In genomic region chr10:75026491-75026890, GRCm38 (mm10) we compare ENCODE assay signal across 20 mouse cellular contexts. TPM values are rescaled to one million over a fixed set of nuclear protein-coding genes. Genes with fewer than 3 reads are reported as not detected.
DNase-seq lines count a peak whose midpoint lies in the region; ATAC-seq lines count a peak whose summit lies in the region.
"Had no signal": no experiment of that assay in that cellular context is flagged by ENCODE, and none has a peak within 500 bp of the region (broad histone marks: within the 10 kb centered on the region; RNA-seq: fewer than 3 reads in every experiment).

No protein-coding gene starts in this region.

- H3K36me3 ChIP-seq in forebrain, embryonic 15.5 days: no peaks in the 10 kb centered on the region
- no peaks in the 10 kb centered on the region for H3K36me3 ChIP-seq in forebrain, embryonic 10.5 days (replicated peaks)
- no peaks in the 10 kb centered on the region for H3K36me3 ChIP-seq in midbrain, embryonic 13.5 days
- no peaks in the 10 kb centered on the region for H3K36me3 ChIP-seq in midbrain, embryonic 15.5 days (replicated peaks)
- no peaks in the 10 kb centered on the region for H3K36me3 ChIP-seq in neural tube, embryonic 13.5 days
- H3K36me3 ChIP-seq: heart, embryonic 15.5 days; hindbrain, embryonic 15.5 days had no signal

- no peak overlapping the region for H3K4me2 ChIP-seq in forebrain, embryonic 15.5 days (replicated peaks)
- H3K4me2 ChIP-seq in midbrain, embryonic 13.5 days (replicated peaks): no peak overlapping the region
- H3K4me2 ChIP-seq in midbrain, embryonic 15.5 days: no peak overlapping the region
- no peak overlapping the region for H3K4me2 ChIP-seq in neural tube, embryonic 13.5 days
- H3K4me2 ChIP-seq: heart, embryonic 11.5 days; heart, embryonic 15.5 days; hindbrain, embryonic 15.5 days had no signal

- no peak overlapping the region for H3K4me3 ChIP-seq in forebrain, embryonic 15.5 days
- no peak overlapping the region for H3K4me3 ChIP-seq in forebrain, embryonic 10.5 days
- no peak overlapping the region for H3K4me3 ChIP-seq in midbrain, embryonic 13.5 days (replicated peaks)
- no peak overlapping the region for H3K4me3 ChIP-seq in midbrain, embryonic 15.5 days
- no peak overlapping the region for H3K4me3 ChIP-seq in neural tube, embryonic 13.5 days
- H3K4me3 ChIP-seq: heart, adult 2 months; heart, embryonic 15.5 days; hindbrain, embryonic 15.5 days had no signal

- H3K27ac ChIP-seq in forebrain, embryonic 15.5 days (replicated peaks): no peak overlapping the region
- H3K27ac ChIP-seq in forebrain, embryonic 10.5 days: no peak overlapping the region
- H3K27ac ChIP-seq in midbrain, embryonic 13.5 days: no peak overlapping the region
- no peak overlapping the region for H3K27ac ChIP-seq in midbrain, embryonic 15.5 days
- 0 out of 2 replicates have a peak overlapping the region, but pooled peaks have one; percentile 9 for H3K27ac ChIP-seq in neural tube, embryonic 13.5 days (replicated peaks)
- H3K27ac ChIP-seq: heart, adult 2 months; heart, embryonic 15.5 days; hindbrain, embryonic 15.5 days had no signal

- no peaks in the 10 kb centered on the region for H3K27me3 ChIP-seq in forebrain, embryonic 15.5 days
- no peaks in the 10 kb centered on the region for H3K27me3 ChIP-seq in forebrain, embryonic 10.5 days (ENCODE audit: poor library complexity, severe bottlenecking)
- 0 out of 2 replicates have a peak, but pooled peaks cover 3% of the 10 kb centered on the region for H3K27me3 ChIP-seq in midbrain, embryonic 13.5 days
- H3K27me3 ChIP-seq in midbrain, embryonic 15.5 days (replicated peaks): no peaks in the 10 kb centered on the region
- H3K27me3 ChIP-seq in neural tube, embryonic 13.5 days: no peaks in the 10 kb centered on the region
- H3K27me3 ChIP-seq: CH12.LX; hindbrain, embryonic 15.5 days had no signal

- 44% methylated on average over 8 of the region's 8 CpGs for WGBS in forebrain, embryonic 15.5 days
- WGBS in forebrain, embryonic 10.5 days: 81% methylated on average over 8 of the region's 8 CpGs
- 51% methylated on average over 8 of the region's 8 CpGs for WGBS in midbrain, embryonic 13.5 days
- WGBS in midbrain, embryonic 15.5 days: 57% methylated on average over 8 of the region's 8 CpGs
- WGBS in neural tube, embryonic 13.5 days: 41% methylated on average over 8 of the region's 8 CpGs

- H3K9me3 ChIP-seq in forebrain, embryonic 15.5 days: no peaks in the 10 kb centered on the region
- no peaks in the 10 kb centered on the region for H3K9me3 ChIP-seq in forebrain, embryonic 10.5 days
- H3K9me3 ChIP-seq in midbrain, embryonic 13.5 days: no peaks in the 10 kb centered on the region
- no peaks in the 10 kb centered on the region for H3K9me3 ChIP-seq in midbrain, embryonic 15.5 days
- H3K9me3 ChIP-seq in neural tube, embryonic 13.5 days: no peaks in the 10 kb centered on the region
- H3K9me3 ChIP-seq: heart, embryonic 15.5 days; hindbrain, embryonic 15.5 days had no signal

- no peak overlapping the region for H3K9ac ChIP-seq in forebrain, embryonic 15.5 days (replicated peaks)
- H3K9ac ChIP-seq in midbrain, embryonic 13.5 days (replicated peaks): no peak overlapping the region
- H3K9ac ChIP-seq in midbrain, embryonic 15.5 days: no peak overlapping the region
- no peak overlapping the region for H3K9ac ChIP-seq in neural tube, embryonic 13.5 days
- H3K9ac ChIP-seq: heart, embryonic 15.5 days; hindbrain, embryonic 15.5 days had no signal

- ATAC-seq in forebrain, embryonic 15.5 days (replicated peaks): 0 out of 2 replicates have a peak, but pooled peaks have one; percentile 28
- ATAC-seq in midbrain, embryonic 13.5 days: 0 out of 2 replicates have a peak, but pooled peaks have one; percentile 34
- ATAC-seq in midbrain, embryonic 15.5 days (replicated peaks): no peak
- peak; percentile 51; the same call in 1 of the 2 replicates for ATAC-seq in neural tube, embryonic 13.5 days (ENCODE audit: low read depth)
- ATAC-seq: forebrain, embryonic 14.5 days had no signal

- H3K4me1 ChIP-seq in forebrain, embryonic 15.5 days: no peaks in the 10 kb centered on the region
- H3K4me1 ChIP-seq in forebrain, embryonic 10.5 days: no peaks in the 10 kb centered on the region
- peaks cover 5% of the 10 kb centered on the region for H3K4me1 ChIP-seq in midbrain, embryonic 13.5 days (replicated peaks)
- H3K4me1 ChIP-seq in midbrain, embryonic 15.5 days: peaks cover 6% of the 10 kb centered on the region
- peaks cover 11% of the 10 kb centered on the region for H3K4me1 ChIP-seq in neural tube, embryonic 13.5 days (replicated peaks)
- H3K4me1 ChIP-seq: heart, embryonic 15.5 days had no signal

- no peak for DNase-seq in forebrain, embryonic 10.5 days (ENCODE audit: extremely low spot score, low spot score)
- DNase-seq in lung, postnatal 4 days: no peak
- DNase-seq: adrenal gland, adult 2 months; adrenal gland, postnatal 25 days; cerebellum, adult 18-20 months; cerebellum, adult 9-11 months; cerebellum, postnatal 36 days; gastrocnemius, postnatal 14 days; heart, adult 2 months; heart, postnatal 14 days had no signal

RNA-seq across cellular contexts. Expression of gene Rsph14, which starts 5.9 kb away (rescaled TPM):
- 0.23 and 0.76 TPM in 2 replicates for polyA plus RNA-seq in forebrain, embryonic 15.5 days (2015; fragmentation: Nextera tagmentation; extraction: Ambion mirVana)
- not detected in 2 replicates for polyA plus RNA-seq in forebrain, embryonic 10.5 days (2016; fragmentation: Nextera tagmentation; extraction: Ambion mirVana)
- 0.63 and 1.1 TPM in 2 replicates for polyA plus RNA-seq in midbrain, embryonic 13.5 days (2015; fragmentation: Nextera tagmentation; extraction: Ambion mirVana)
- 0.54 and 1.5 TPM in 2 replicates for polyA plus RNA-seq in midbrain, embryonic 15.5 days (2015; fragmentation: Nextera tagmentation; extraction: Ambion mirVana)
- polyA plus RNA-seq in neural tube, embryonic 13.5 days (2015; fragmentation: Nextera tagmentation; extraction: Ambion mirVana): 0.35 TPM in 1 of 2 replicates, not detected in the other
- polyA plus RNA-seq: adrenal gland, adult 2 months; forebrain, embryonic 14.5 days; heart, embryonic 11.5 days; heart, embryonic 15.5 days; intestine, embryonic 14.5 days had no signal

RNA-seq across cellular contexts. Expression of gene Rab36, which starts 10.4 kb away (rescaled TPM):
- 13.3 and 13.7 TPM in 2 replicates for polyA plus RNA-seq in forebrain, embryonic 15.5 days (2015; fragmentation: Nextera tagmentation; extraction: Ambion mirVana)
- polyA plus RNA-seq in forebrain, embryonic 10.5 days (2016; fragmentation: Nextera tagmentation; extraction: Ambion mirVana): 10.9 and 12.7 TPM in 2 replicates
- polyA plus RNA-seq in midbrain, embryonic 13.5 days (2015; fragmentation: Nextera tagmentation; extraction: Ambion mirVana): 14.8 and 19.7 TPM in 2 replicates
- polyA plus RNA-seq in midbrain, embryonic 15.5 days (2015; fragmentation: Nextera tagmentation; extraction: Ambion mirVana): 22.2 and 23.2 TPM in 2 replicates
- 12.3 TPM in 2 replicates for polyA plus RNA-seq in neural tube, embryonic 13.5 days (2015; fragmentation: Nextera tagmentation; extraction: Ambion mirVana)

RNA-seq across cellular contexts. Expression of gene Bcr, which starts 33.9 kb away (rescaled TPM):
- 15.7 and 16.3 TPM in 2 replicates for polyA plus RNA-seq in forebrain, embryonic 15.5 days (2015; fragmentation: Nextera tagmentation; extraction: Ambion mirVana)
- 6.2 and 7.3 TPM in 2 replicates for polyA plus RNA-seq in forebrain, embryonic 10.5 days (2016; fragmentation: Nextera tagmentation; extraction: Ambion mirVana)
- polyA plus RNA-seq in midbrain, embryonic 13.5 days (2015; fragmentation: Nextera tagmentation; extraction: Ambion mirVana): 15.2 and 17.3 TPM in 2 replicates
- 17.9 and 19.2 TPM in 2 replicates for polyA plus RNA-seq in midbrain, embryonic 15.5 days (2015; fragmentation: Nextera tagmentation; extraction: Ambion mirVana)
- 14.5 and 16.8 TPM in 2 replicates for polyA plus RNA-seq in neural tube, embryonic 13.5 days (2015; fragmentation: Nextera tagmentation; extraction: Ambion mirVana)

RNA-seq across cellular contexts. Expression of gene Gnaz, which starts 59.5 kb away (rescaled TPM):
- polyA plus RNA-seq in forebrain, embryonic 15.5 days (2015; fragmentation: Nextera tagmentation; extraction: Ambion mirVana): 40.9 and 44.9 TPM in 2 replicates
- 5.2 and 5.9 TPM in 2 replicates for polyA plus RNA-seq in forebrain, embryonic 10.5 days (2016; fragmentation: Nextera tagmentation; extraction: Ambion mirVana)
- polyA plus RNA-seq in midbrain, embryonic 13.5 days (2015; fragmentation: Nextera tagmentation; extraction: Ambion mirVana): 39.6 and 42.5 TPM in 2 replicates
- polyA plus RNA-seq in midbrain, embryonic 15.5 days (2015; fragmentation: Nextera tagmentation; extraction: Ambion mirVana): 86.2 and 96.0 TPM in 2 replicates
- polyA plus RNA-seq in neural tube, embryonic 13.5 days (2015; fragmentation: Nextera tagmentation; extraction: Ambion mirVana): 46.1 and 51.9 TPM in 2 replicates
